Mouse (Mus musculus): ENCODE results near the gene Cyb5rl. TPM values are rescaled to one million over a fixed set of nuclear protein-coding genes. Genes with fewer than 3 reads are reported as not detected.

Cyb5rl gene
- polyA plus RNA-seq, 1 experiment: 4.8 TPM

- Histone ChIP-seq H3K27ac (ENCODE audit: insufficient read depth, low read length) (no peak overlapping the region), H3K36me3 (ENCODE audit: control insufficient read depth, insufficient read depth, low read length, poor library complexity, severe bottlenecking) (no peaks in the 10 kb centered on the region), H3K27me3 (ENCODE audit: control insufficient read depth, insufficient read depth, low read length, poor library complexity, severe bottlenecking) (no peaks in the 10 kb centered on the region), H3K4me3 (ENCODE audit: low read depth, low read length) (no peak overlapping the region), H3K4me1 (ENCODE audit: control insufficient read depth, insufficient read depth, low read length) (peaks cover 1% of the 10 kb centered on the region), H3K9me3 (replicated peaks; ENCODE audit: control insufficient read depth, insufficient read depth, low read length, poor library complexity, severe bottlenecking) (no peaks in the 10 kb centered on the region), H3K9ac (ENCODE audit: low read depth, poor library complexity, severe bottlenecking) (no peak overlapping the region)
- TF ChIP-seq EP300 (IDR thresholded peaks at IDR 0.05; ENCODE audit: insufficient read depth, low read depth, low read length): no peak
- no peak for TF ChIP-seq POLR2A (IDR thresholded peaks at IDR 0.05; ENCODE audit: insufficient read depth, low read length)
- TF ChIP-seq CTCF (IDR thresholded peaks at IDR 0.05; ENCODE audit: low read depth, low read length): no peak
These were observed 45.3 kb upstream of the Cyb5rl start for GRCm38 (mm10) chr4:107021464-107021863.

- TF ChIP-seq CTCF (IDR thresholded peaks at IDR 0.05; ENCODE audit: low read depth, low read length): no peak
- no peak for TF ChIP-seq EP300 (IDR thresholded peaks at IDR 0.05; ENCODE audit: insufficient read depth, low read depth, low read length)
- TF ChIP-seq POLR2A (IDR thresholded peaks at IDR 0.05; ENCODE audit: insufficient read depth, low read length): no peak
- Histone ChIP-seq H3K27me3 (ENCODE audit: control insufficient read depth, insufficient read depth, low read length, poor library complexity, severe bottlenecking) (no peaks in the 10 kb centered on the region), H3K27ac (ENCODE audit: insufficient read depth, low read length) (no peak overlapping the region), H3K4me1 (ENCODE audit: control insufficient read depth, insufficient read depth, low read length) (peaks cover 1% of the 10 kb centered on the region), H3K4me3 (ENCODE audit: low read depth, low read length) (no peak overlapping the region), H3K9me3 (replicated peaks; ENCODE audit: control insufficient read depth, insufficient read depth, low read length, poor library complexity, severe bottlenecking) (no peaks in the 10 kb centered on the region), H3K36me3 (ENCODE audit: control insufficient read depth, insufficient read depth, low read length, poor library complexity, severe bottlenecking) (no peaks in the 10 kb centered on the region), H3K9ac (ENCODE audit: low read depth, poor library complexity, severe bottlenecking) (no peak overlapping the region)
These were observed 41.9 kb upstream of the Cyb5rl start for GRCm38 (mm10) chr4:107024899-107025298.

- Histone ChIP-seq H3K27ac (ENCODE audit: insufficient read depth, low read length) (no peak overlapping the region), H3K4me1 (ENCODE audit: control insufficient read depth, insufficient read depth, low read length) (peaks cover 1% of the 10 kb centered on the region), H3K9me3 (replicated peaks; ENCODE audit: control insufficient read depth, insufficient read depth, low read length, poor library complexity, severe bottlenecking) (no peaks in the 10 kb centered on the region), H3K27me3 (ENCODE audit: control insufficient read depth, insufficient read depth, low read length, poor library complexity, severe bottlenecking) (no peaks in the 10 kb centered on the region), H3K36me3 (ENCODE audit: control insufficient read depth, insufficient read depth, low read length, poor library complexity, severe bottlenecking) (no peaks in the 10 kb centered on the region), H3K4me3 (ENCODE audit: low read depth, low read length) (no peak overlapping the region), H3K9ac (ENCODE audit: low read depth, poor library complexity, severe bottlenecking) (no peak overlapping the region)
- TF ChIP-seq EP300 (IDR thresholded peaks at IDR 0.05; ENCODE audit: insufficient read depth, low read depth, low read length): no peak
- TF ChIP-seq CTCF (IDR thresholded peaks at IDR 0.05; ENCODE audit: low read depth, low read length): no peak
- no peak for TF ChIP-seq POLR2A (IDR thresholded peaks at IDR 0.05; ENCODE audit: insufficient read depth, low read length)
These were observed 41.4 kb upstream of the Cyb5rl start for GRCm38 (mm10) chr4:107025369-107025768.

- peak overlapping the region; percentile 6 for H3K4me3 ChIP-seq (ENCODE audit: low read depth, low read length)
These were observed 40.3 kb upstream of the Cyb5rl start for GRCm38 (mm10) chr4:107026451-107026850.

GRCm38 (mm10) chr4:107035689-107036088, 31.1 kb upstream of the Cyb5rl start:
- Histone ChIP-seq H3K4me1 (ENCODE audit: control insufficient read depth, insufficient read depth, low read length) (no peaks in the 10 kb centered on the region), H3K9me3 (replicated peaks; ENCODE audit: control insufficient read depth, insufficient read depth, low read length, poor library complexity, severe bottlenecking) (no peaks in the 10 kb centered on the region), H3K27me3 (ENCODE audit: control insufficient read depth, insufficient read depth, low read length, poor library complexity, severe bottlenecking) (no peaks in the 10 kb centered on the region), H3K27ac (ENCODE audit: insufficient read depth, low read length) (no peak overlapping the region), H3K4me3 (ENCODE audit: low read depth, low read length) (no peak overlapping the region), H3K36me3 (ENCODE audit: control insufficient read depth, insufficient read depth, low read length, poor library complexity, severe bottlenecking) (peaks cover 4% of the 10 kb centered on the region; the same call in 1 of the 2 replicates), H3K9ac (ENCODE audit: low read depth, poor library complexity, severe bottlenecking) (no peak overlapping the region)
- no peak for TF ChIP-seq CTCF (IDR thresholded peaks at IDR 0.05; ENCODE audit: low read depth, low read length)
- TF ChIP-seq POLR2A (IDR thresholded peaks at IDR 0.05; ENCODE audit: insufficient read depth, low read length): no peak
- TF ChIP-seq EP300 (IDR thresholded peaks at IDR 0.05; ENCODE audit: insufficient read depth, low read depth, low read length): no peak

More at GRCm38 (mm10) chr4:107026451-107026850, 40.3 kb upstream of the Cyb5rl start:
- 0 out of 2 replicates have a peak overlapping the region, but pooled peaks have one; percentile 37 for H3K9ac ChIP-seq (ENCODE audit: low read depth, poor library complexity, severe bottlenecking)
- H3K27ac ChIP-seq (ENCODE audit: insufficient read depth, low read length): no peak overlapping the region
- no peaks in the 10 kb centered on the region for H3K36me3 ChIP-seq (ENCODE audit: control insufficient read depth, insufficient read depth, low read length, poor library complexity, severe bottlenecking)
- no peak for TF ChIP-seq EP300 (IDR thresholded peaks at IDR 0.05; ENCODE audit: insufficient read depth, low read depth, low read length)
- TF ChIP-seq CTCF (IDR thresholded peaks at IDR 0.05; ENCODE audit: low read depth, low read length): no peak
- TF ChIP-seq POLR2A (IDR thresholded peaks at IDR 0.05; ENCODE audit: insufficient read depth, low read length): no peak
- H3K4me1 ChIP-seq (ENCODE audit: control insufficient read depth, insufficient read depth, low read length): peaks cover 1% of the 10 kb centered on the region
- H3K27me3 ChIP-seq (ENCODE audit: control insufficient read depth, insufficient read depth, low read length, poor library complexity, severe bottlenecking): no peaks in the 10 kb centered on the region
- no peaks in the 10 kb centered on the region for H3K9me3 ChIP-seq (replicated peaks; ENCODE audit: control insufficient read depth, insufficient read depth, low read length, poor library complexity, severe bottlenecking)

- Histone ChIP-seq H3K4me3 (ENCODE audit: low read depth, low read length) (no peak overlapping the region), H3K4me1 (ENCODE audit: control insufficient read depth, insufficient read depth, low read length) (no peaks in the 10 kb centered on the region), H3K9me3 (replicated peaks; ENCODE audit: control insufficient read depth, insufficient read depth, low read length, poor library complexity, severe bottlenecking) (no peaks in the 10 kb centered on the region), H3K36me3 (ENCODE audit: control insufficient read depth, insufficient read depth, low read length, poor library complexity, severe bottlenecking) (peaks cover 4% of the 10 kb centered on the region; the same call in 1 of the 2 replicates), H3K27me3 (ENCODE audit: control insufficient read depth, insufficient read depth, low read length, poor library complexity, severe bottlenecking) (no peaks in the 10 kb centered on the region), H3K27ac (ENCODE audit: insufficient read depth, low read length) (no peak overlapping the region), H3K9ac (ENCODE audit: low read depth, poor library complexity, severe bottlenecking) (no peak overlapping the region)
- TF ChIP-seq EP300 (IDR thresholded peaks at IDR 0.05; ENCODE audit: insufficient read depth, low read depth, low read length): no peak
- TF ChIP-seq CTCF (IDR thresholded peaks at IDR 0.05; ENCODE audit: low read depth, low read length): no peak
- no peak for TF ChIP-seq POLR2A (IDR thresholded peaks at IDR 0.05; ENCODE audit: insufficient read depth, low read length)
These were observed 29.8 kb upstream of the Cyb5rl start for GRCm38 (mm10) chr4:107036985-107037384.
